Mouse (Mus musculus) G1E (cell line): ENCODE data around the gene Adora3.

Experiments
- CTCF ChIP-seq: IDR thresholded peaks from 2 replicates; pipeline ENCODE4 v1.5.1; 2012; ENCODE audit warnings: low read depth, low read length, inconsistent platforms, mixed read lengths
- GATA1 ChIP-seq: IDR thresholded peaks from 2 replicates; pipeline ENCODE4 v1.6.1; 2012; ENCODE audit warnings: borderline replicate concordance, low read length, inconsistent platforms, mixed read lengths
- POLR2AphosphoS5 ChIP-seq: IDR thresholded peaks from 2 replicates; pipeline ENCODE4 v1.6.1; 2012; ENCODE audit warnings: low read depth, low read length, inconsistent platforms; ENCODE audit not compliant: insufficient replicate concordance
- TAL1 ChIP-seq: conservative IDR thresholded peaks from 2 replicates; pipeline ENCODE4 v1.6.1; 2012; ENCODE audit warnings: low read depth, low read length, inconsistent platforms, mixed read lengths

DNA sequence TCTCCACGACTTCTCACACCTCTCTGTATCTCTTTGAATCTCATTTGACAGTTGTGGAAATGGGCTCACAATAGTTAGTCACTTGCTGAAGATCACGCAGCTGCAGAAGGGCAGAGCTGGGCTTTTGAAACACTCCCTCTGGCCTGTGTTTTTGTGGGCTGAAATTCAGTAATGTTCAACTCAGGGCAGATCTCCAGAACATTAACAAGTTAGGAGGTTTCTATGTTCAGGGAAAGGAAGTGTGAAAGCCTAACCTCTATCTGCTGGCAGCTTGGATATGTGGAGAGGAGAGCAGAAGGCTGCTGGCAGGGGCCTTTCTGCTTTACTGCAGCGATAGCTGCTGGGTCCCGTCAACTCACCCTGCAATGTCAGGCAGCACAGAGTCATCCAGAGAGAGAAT lies 19.6 kb downstream of the Adora3 start:
- no peak for TF ChIP-seq CTCF
- TF ChIP-seq GATA1, result no peak
- no peak for TF ChIP-seq POLR2AphosphoS5
- TF ChIP-seq TAL1, result no peak
